Mouse (Mus musculus) lung, postnatal 0 days (tissue): ENCODE measurements around the gene Kcnv2. TPM values are rescaled to one million over a fixed set of nuclear protein-coding genes. Genes with fewer than 3 reads are reported as not detected.

ENCODE experiments used
- ATAC-seq: fragments of 200-750 bp; cut with Nextera tagmentation; 2 replicates; pipeline ENCODE4 v1.8.0; 2017; ENCODE audit warnings: moderate library complexity
- DNase-seq: peaks from one replicate; pipeline ENCODE4 v3.0.0-alpha.2; 2016; ENCODE audit warnings: low spot score
- H3K27ac ChIP-seq: fragments of 300-500 bp; sonication (generic); 2 replicates; pipeline ENCODE4 v1.5.1; 2014; ENCODE audit warnings: antibody characterized with exemption, mild to moderate bottlenecking, low read length, mixed read lengths
- H3K27me3 ChIP-seq: fragments of 300-500 bp; sonication (generic); replicated peaks from 2 replicates; pipeline ENCODE4 v1.6.1; 2014; ENCODE audit warnings: low read length, mixed read lengths; ENCODE audit not compliant: insufficient read depth
- H3K36me3 ChIP-seq: fragments of 300-500 bp; sonication (generic); 2 replicates; pipeline ENCODE4 v1.6.1; 2014; ENCODE audit warnings: low read length, mixed read lengths; ENCODE audit not compliant: insufficient read depth
- H3K4me1 ChIP-seq: fragments of 300-500 bp; sonication (generic); 2 replicates; pipeline ENCODE4 v1.6.1; 2014; ENCODE audit warnings: antibody characterized with exemption, low read depth, low read length, mixed read lengths; ENCODE audit not compliant: insufficient read depth
- H3K4me2 ChIP-seq: fragments of 300-500 bp; sonication (generic); replicated peaks from 2 replicates; pipeline ENCODE4 v1.6.1; 2014; ENCODE audit warnings: low read depth, mild to moderate bottlenecking, low read length, moderate library complexity, mixed read lengths
- H3K4me3 ChIP-seq: fragments of 300-500 bp; sonication (generic); 2 replicates; pipeline ENCODE4 v1.5.1; 2014; ENCODE audit warnings: low read depth, low read length
- H3K9ac ChIP-seq: fragments of 300-500 bp; sonication (generic); replicated peaks from 2 replicates; pipeline ENCODE4 v1.6.1; 2014; ENCODE audit warnings: low read depth, mild to moderate bottlenecking
- H3K9me3 ChIP-seq: fragments of 300-500 bp; sonication (generic); 2 replicates; pipeline ENCODE4 v1.6.1; 2016; ENCODE audit warnings: low read length, mixed read lengths
- CTCF ChIP-seq: IDR thresholded peaks from 2 replicates; pipeline ENCODE4 v1.5.1; 2016; ENCODE audit warnings: antibody characterized with exemption, mild to moderate bottlenecking
- EP300 ChIP-seq: IDR thresholded peaks from 2 replicates; pipeline ENCODE4 v1.6.1; 2016; ENCODE audit warnings: antibody characterized with exemption, mild to moderate bottlenecking, control low read depth
- WGBS: fragments of 180-500 bp; shearing (Covaris S2); extraction: QIAGEN DNeasy Blood & Tissue Kit; methylation state at CpG from one replicate; pipeline ENCODE4 v1.1.7; 2014; 5-methylcytosine and 5-hydroxymethylcytosine counted together
- polyA plus RNA-seq: library from polyadenylated mRNA; unstranded; fragments of >200 nt; fragmentation: Nextera tagmentation; extraction: Ambion mirVana; gene quantifications from 2 replicates; pipeline ENCODE4 v1.2.1, GENCODE M21; 2015

Gene Kcnv2
- 0.02 TPM in 1 of 2 replicates, not detected in the other for polyA plus RNA-seq

DNA sequence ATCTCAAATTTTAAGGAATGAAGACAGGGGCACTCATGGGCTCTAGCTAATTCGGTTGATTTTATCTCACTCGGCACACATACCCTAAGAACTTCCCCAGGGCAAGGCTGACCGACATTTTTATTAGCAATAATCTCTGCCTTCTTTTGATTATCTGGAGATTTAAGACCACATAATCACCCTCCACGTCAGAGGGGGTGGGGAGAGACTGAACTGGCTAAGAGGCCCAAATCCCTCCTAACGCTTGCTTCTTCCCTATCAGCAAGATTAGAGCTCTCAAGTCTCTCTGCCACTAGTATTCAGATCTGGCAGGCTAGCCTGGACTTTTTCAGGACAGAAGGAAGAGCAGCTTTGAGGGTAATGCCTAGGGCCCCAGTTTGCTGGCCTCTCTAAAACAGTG is at the start of gene Kcnv2:
Gene Kcnv2, plus strand, starts transcription at position 308 of the 400 bp plus-strand sequence.
- 55% methylated on average over 5 of the region's 5 CpGs for WGBS
- ATAC-seq (no peak), DNase-seq (no peak)
- H3K4me2 ChIP-seq: no peak within 1 kb of the TSS
- no peaks in the 10 kb centered on the region for H3K4me1 ChIP-seq
- H3K27ac ChIP-seq: no peak within 1 kb of the TSS
- H3K4me3 ChIP-seq: no peak within 1 kb of the TSS
- H3K27me3 ChIP-seq: no peaks in the 10 kb centered on the region
- no peak within 1 kb of the TSS for H3K9ac ChIP-seq
- no peaks in the 10 kb centered on the region for H3K9me3 ChIP-seq
- TF ChIP-seq EP300: no peak
- TF ChIP-seq CTCF: no peak
- H3K36me3 ChIP-seq: no peaks in the 10 kb centered on the region

DNA sequence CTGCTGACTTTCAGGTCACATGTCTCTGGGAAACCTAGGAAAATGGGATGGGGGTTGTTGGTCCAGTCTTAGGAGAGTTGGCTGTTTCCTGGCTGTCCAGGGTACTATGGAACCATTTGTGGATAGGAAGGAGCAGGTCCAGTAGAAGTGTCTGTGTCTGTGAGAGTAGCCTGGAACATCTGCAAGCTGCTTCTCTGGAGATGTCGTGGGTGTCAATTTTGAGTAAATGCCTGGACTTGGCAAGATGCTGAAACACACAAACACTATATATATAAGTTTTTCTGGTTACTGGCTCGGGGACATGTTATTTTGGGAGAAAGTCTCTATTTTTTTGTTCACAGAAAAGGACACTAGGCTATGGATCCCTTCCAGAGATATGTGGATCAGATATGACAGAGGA is 49.0 kb upstream of the Kcnv2 start:
- no peak for DNase-seq
- Histone ChIP-seq H3K4me2 (no peak overlapping the region), H3K9ac (no peak overlapping the region), H3K27ac (no peak overlapping the region), H3K4me1 (no peaks in the 10 kb centered on the region), H3K27me3 (no peaks in the 10 kb centered on the region), H3K9me3 (no peaks in the 10 kb centered on the region), H3K4me3 (no peak overlapping the region), H3K36me3 (no peaks in the 10 kb centered on the region)
- no peak for TF ChIP-seq CTCF
- TF ChIP-seq EP300: no peak
- 48% methylated on average over 2 of the region's 2 CpGs for WGBS
- ATAC-seq: no peak

DNA sequence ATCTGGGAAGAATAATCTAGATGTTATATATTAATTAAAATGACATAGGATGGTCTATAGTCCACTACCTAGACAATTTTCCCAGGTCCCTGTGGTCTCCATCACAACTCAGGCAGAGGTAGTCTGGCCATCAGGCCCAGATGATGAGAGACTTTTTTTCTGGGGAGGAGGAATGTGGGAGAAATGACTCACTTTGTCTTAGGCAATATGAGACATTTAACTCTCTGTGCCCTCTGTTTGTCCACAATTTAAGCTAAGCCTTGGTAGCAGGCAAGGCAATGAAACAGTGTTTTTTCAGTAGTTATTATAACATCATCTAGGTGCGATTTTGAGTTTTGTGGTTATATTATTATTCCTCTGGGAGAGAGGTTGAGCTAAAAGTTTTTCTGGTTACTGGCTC is 48.0 kb upstream of the Kcnv2 start:
- no peak for ATAC-seq
- no peak overlapping the region for H3K4me3 ChIP-seq

DNA sequence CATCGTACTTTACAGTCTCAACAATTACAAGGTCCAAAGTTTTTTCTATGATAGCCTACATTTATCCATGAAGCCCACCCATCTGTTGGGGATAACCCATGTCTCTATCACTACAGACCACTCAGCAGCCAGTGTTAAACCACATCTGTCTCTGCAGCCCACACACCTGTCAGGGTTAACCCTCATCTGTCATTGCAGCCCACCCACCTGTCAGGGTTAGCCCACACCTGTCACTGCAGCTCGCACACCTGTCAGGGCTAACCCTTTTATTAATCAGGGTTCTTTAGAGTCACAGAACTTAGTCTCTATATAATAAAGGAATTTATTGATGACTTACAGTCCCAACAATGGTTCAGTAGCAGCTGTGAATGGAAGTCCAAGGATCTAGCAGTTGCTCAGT is 43.2 kb upstream of the Kcnv2 start:
- ATAC-seq (no peak), DNase-seq (no peak)
- Histone ChIP-seq H3K9ac (no peak overlapping the region), H3K4me1 (no peaks in the 10 kb centered on the region), H3K4me3 (no peak overlapping the region), H3K27me3 (no peaks in the 10 kb centered on the region), H3K9me3 (no peaks in the 10 kb centered on the region), H3K36me3 (no peaks in the 10 kb centered on the region), H3K27ac (no peak overlapping the region), H3K4me2 (no peak overlapping the region)
- no peak for TF ChIP-seq CTCF
- TF ChIP-seq EP300: no peak
- whole genome bisulfite sequencing: 73% methylated on average over 2 of the region's 2 CpGs

More for the DNA sequence above, 48.0 kb upstream of the Kcnv2 start:
- no peak for TF ChIP-seq EP300
- TF ChIP-seq CTCF: no peak
- whole genome bisulfite sequencing: 86% methylated on average over 1 of the region's 1 CpGs
- no peak for DNase-seq
- Histone ChIP-seq H3K4me1 (no peaks in the 10 kb centered on the region), H3K36me3 (no peaks in the 10 kb centered on the region), H3K4me2 (no peak overlapping the region), H3K27me3 (no peaks in the 10 kb centered on the region), H3K9me3 (no peaks in the 10 kb centered on the region), H3K27ac (no peak overlapping the region), H3K9ac (no peak overlapping the region)

DNA sequence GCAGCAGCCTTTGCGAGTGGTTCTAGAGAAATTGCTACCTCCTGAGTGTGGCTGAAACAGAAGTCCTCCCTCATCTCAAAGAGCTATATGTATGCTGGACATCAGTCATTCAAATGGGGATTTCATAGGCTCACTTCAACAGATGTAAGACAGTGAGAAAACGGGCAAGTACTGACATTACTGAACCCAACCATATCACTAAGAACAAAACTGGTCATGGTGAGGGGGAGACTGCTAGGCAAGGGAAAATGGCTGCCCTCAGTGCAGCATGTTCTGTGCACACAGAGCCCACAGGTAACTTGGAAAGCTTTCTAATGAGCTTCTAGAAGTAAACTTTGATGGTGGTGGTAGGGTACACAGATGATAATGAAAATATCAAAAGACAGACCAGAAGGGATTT is 12.3 kb upstream of the Kcnv2 start:
- Histone ChIP-seq H3K27me3 (no peaks in the 10 kb centered on the region), H3K4me1 (no peaks in the 10 kb centered on the region), H3K4me3 (no peak overlapping the region), H3K27ac (no peak overlapping the region), H3K9me3 (no peaks in the 10 kb centered on the region), H3K36me3 (no peaks in the 10 kb centered on the region), H3K9ac (no peak overlapping the region), H3K4me2 (no peak overlapping the region)
- WGBS: 92% methylated on average over 2 of the region's 2 CpGs
- TF ChIP-seq EP300 (no peak), CTCF (no peak)
- DNase-seq (no peak), ATAC-seq (no peak)

DNA sequence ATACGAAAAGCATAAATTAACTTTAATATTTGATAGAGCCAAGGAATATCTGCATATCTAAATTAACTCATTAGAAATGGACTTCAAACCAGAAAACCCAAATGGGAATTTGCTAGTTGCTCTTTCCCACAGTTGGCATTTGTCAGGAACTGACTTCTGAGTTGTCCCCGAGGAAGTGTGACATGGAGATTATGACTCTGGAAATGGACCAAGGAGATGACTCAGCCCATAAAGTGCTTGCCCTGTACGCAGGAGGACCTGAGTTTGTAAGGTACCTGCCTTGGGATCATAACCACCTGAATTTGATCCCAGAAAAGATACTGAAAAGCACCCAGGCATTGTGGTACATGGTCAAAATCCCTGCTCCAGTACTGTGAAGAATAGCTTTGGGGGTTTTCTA is 11.1 kb upstream of the Kcnv2 start:
- no peak for DNase-seq

More for the DNA sequence above, 11.1 kb upstream of the Kcnv2 start:
- Histone ChIP-seq H3K27me3 (no peaks in the 10 kb centered on the region), H3K4me2 (no peak overlapping the region), H3K9ac (no peak overlapping the region), H3K36me3 (no peaks in the 10 kb centered on the region), H3K9me3 (no peaks in the 10 kb centered on the region), H3K27ac (no peak overlapping the region), H3K4me3 (no peak overlapping the region), H3K4me1 (no peaks in the 10 kb centered on the region)
- ATAC-seq: no peak
- TF ChIP-seq CTCF (no peak), EP300 (no peak)
- WGBS: 71% methylated on average over 3 of the region's 3 CpGs
